Mouse (Mus musculus) liver, embryonic 14.5 days (tissue): ENCODE results near the gene Pgghg. TPM values are rescaled to one million over a fixed set of nuclear protein-coding genes. Genes with fewer than 3 reads are reported as not detected.

Source experiments
- ATAC-seq: fragments of 200-750 bp; cut with Nextera tagmentation; 2 replicates; pipeline ENCODE4 v1.8.0; 2017; ENCODE audit warnings: moderate number of reproducible peaks, mild to moderate bottlenecking, moderate library complexity; ENCODE audit not compliant: insufficient read depth
- DNase-seq, 3 experiments: peaks; one replicate each; pipeline ENCODE4 v3.0.0-alpha.2; 2012 to 2013; ENCODE audit warnings: low read depth in 3 of 3, low spot score in 3 of 3
- H3K27ac ChIP-seq: fragments of 300-500 bp; sonication (generic); 2 replicates; pipeline ENCODE4 v1.5.1; 2014; ENCODE audit warnings: moderate library complexity, mild to moderate bottlenecking, control low read depth, inconsistent platforms
- H3K27me3 ChIP-seq: fragments of 300-500 bp; sonication (generic); 2 replicates; pipeline ENCODE4 v1.6.1; 2014; ENCODE audit warnings: mild to moderate bottlenecking, low read length, moderate library complexity; ENCODE audit not compliant: control insufficient read depth, insufficient read depth
- H3K36me3 ChIP-seq: fragments of 300-500 bp; sonication (generic); replicated peaks from 2 replicates; pipeline ENCODE4 v1.6.1; 2014; ENCODE audit warnings: low read depth; ENCODE audit not compliant: control insufficient read depth, insufficient read depth
- H3K4me1 ChIP-seq, 2 experiments: fragments of 200-500 bp in 1 of 2; fragments of 300-500 bp in 1 of 2; sonication (generic) in 1 of 2; replicated peaks; 2 replicates each; pipeline ENCODE4 v1.6.1; 2012 to 2014; ENCODE audit warnings: antibody characterized with exemption in 1 of 2, inconsistent platforms in 1 of 2, low read length in 1 of 2; ENCODE audit not compliant: control insufficient read depth in 2 of 2, insufficient read depth in 2 of 2
- H3K4me2 ChIP-seq: fragments of 300-500 bp; sonication (generic); 2 replicates; pipeline ENCODE4 v1.6.1; 2014; ENCODE audit warnings: low read depth, mild to moderate bottlenecking, control low read depth, moderate library complexity
- H3K4me3 ChIP-seq, 2 experiments: fragments of 200-500 bp in 1 of 2; fragments of 300-500 bp in 1 of 2; sonication (generic) in 1 of 2; 2 replicates each; pipeline ENCODE4 v1.5.1; 2012 to 2014; ENCODE audit warnings: low read depth in 2 of 2, low read length in 2 of 2, mild to moderate bottlenecking in 2 of 2, control low read depth in 1 of 2, inconsistent platforms in 1 of 2, moderate library complexity in 1 of 2; ENCODE audit not compliant: insufficient read depth in 1 of 2
- H3K9ac ChIP-seq: fragments of 300-500 bp; sonication (generic); replicated peaks from 2 replicates; pipeline ENCODE4 v1.6.1; 2014; ENCODE audit warnings: mild to moderate bottlenecking, control low read depth, moderate library complexity
- H3K9me3 ChIP-seq: fragments of 300-500 bp; sonication (generic); 2 replicates; pipeline ENCODE4 v1.6.1; 2016; ENCODE audit warnings: low read length, mixed read lengths; ENCODE audit not compliant: control insufficient read depth
- CTCF ChIP-seq: IDR thresholded peaks from 2 replicates; pipeline ENCODE4 v1.5.1; 2016; ENCODE audit warnings: antibody characterized with exemption, low read depth, control low read depth
- EP300 ChIP-seq: IDR thresholded peaks from 2 replicates; pipeline ENCODE4 v1.6.1; 2016; ENCODE audit warnings: antibody characterized with exemption, low read depth
- WGBS: fragments of 180-500 bp; shearing (Covaris S2); extraction: QIAGEN DNeasy Blood & Tissue Kit; methylation state at CpG from one replicate; pipeline ENCODE4 v1.1.7; 2014; ENCODE audit not compliant: insufficient replicate concordance; 5-methylcytosine and 5-hydroxymethylcytosine counted together
- polyA plus RNA-seq, 2 experiments: library from polyadenylated mRNA; depleted of rRNA in 1 of 2; stranded (reverse) in 1 of 2; unstranded in 1 of 2; fragments of >200 nt; fragmentation: Nextera tagmentation in 1 of 2; extraction: Ambion mirVana in 1 of 2; gene quantifications; 2 replicates each; pipeline versions ENCODE4 v1.2.1 to v1.2.3; 2012 to 2014

The Pgghg gene
- polyA plus RNA-seq, 2 experiments: 4.5 to 7.2 TPM

DNA sequence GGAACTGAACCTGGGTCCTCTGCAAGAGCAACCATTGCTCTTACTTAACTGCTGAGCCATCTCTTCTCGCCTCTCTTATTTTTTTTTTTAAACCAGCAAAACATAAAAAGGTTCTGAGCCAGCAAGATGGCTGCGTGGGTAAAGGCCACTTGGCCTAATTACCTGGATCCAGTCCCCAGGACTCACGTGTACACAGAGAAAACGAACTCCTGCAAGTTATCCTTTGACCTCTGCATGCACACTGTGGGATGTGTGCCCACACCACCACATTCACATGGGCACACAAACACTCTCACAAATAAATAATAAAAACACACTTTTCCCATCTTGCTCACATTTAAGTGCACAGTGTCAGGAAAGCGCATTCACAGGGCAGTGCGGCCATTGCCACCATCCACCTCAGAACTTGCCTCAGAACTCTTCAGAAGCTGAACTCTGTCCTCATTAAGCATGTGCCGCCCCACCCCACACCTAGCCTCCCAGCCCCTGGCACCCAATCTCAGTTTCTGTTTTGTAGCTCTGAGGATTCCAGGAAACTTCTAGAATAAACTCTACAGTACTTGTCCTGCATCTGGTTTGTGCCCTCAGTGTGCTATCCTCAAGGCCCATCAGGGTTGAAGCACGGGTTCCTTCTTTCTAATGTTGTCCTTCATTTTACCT, 27.0 kb upstream of the Pgghg start:
- WGBS: 65% methylated on average over 8 of the region's 8 CpGs
- no peak for ATAC-seq

DNA sequence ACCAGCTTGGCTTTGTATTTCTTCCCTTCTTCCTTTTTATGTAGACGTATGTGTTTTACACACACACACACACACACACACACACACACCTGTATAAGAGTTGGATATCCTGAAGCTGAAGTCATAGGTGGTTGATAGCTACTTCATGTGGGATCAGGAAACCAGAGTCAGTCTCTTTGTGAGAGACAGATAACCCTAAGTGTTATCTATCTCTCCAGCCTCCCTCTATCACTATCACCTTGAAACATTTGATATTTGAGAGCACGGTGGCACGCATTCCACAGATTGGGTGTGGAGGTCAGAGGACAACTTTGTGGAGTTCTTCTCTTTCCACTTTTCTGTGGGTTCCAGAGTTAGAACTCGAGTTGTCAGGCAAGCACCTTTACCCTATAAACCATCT, 21.3 kb upstream of the Pgghg start:
- Histone ChIP-seq H3K4me2 (no peak overlapping the region), H3K4me3 (no peak overlapping the region), H3K36me3 (no peaks in the 10 kb centered on the region), H3K9ac (no peak overlapping the region), H3K4me1 (peaks cover 0 to 3% of the 10 kb centered on the region in 2 experiments; a peak in 2 of 4 replicates), H3K27ac (no peak overlapping the region), H3K27me3 (peaks cover 40% of the 10 kb centered on the region), H3K9me3 (no peaks in the 10 kb centered on the region)
- TF ChIP-seq CTCF (no peak), EP300 (no peak)
- 20% methylated on average over 4 of the region's 4 CpGs for WGBS
- no peak for DNase-seq
- ATAC-seq: no peak

More for the DNA sequence above, 27.0 kb upstream of the Pgghg start:
- Histone ChIP-seq H3K27me3 (no peaks in the 10 kb centered on the region), H3K9ac (no peak overlapping the region), H3K4me1 (peaks cover 0 to 10% of the 10 kb centered on the region in 2 experiments; a peak in 2 of 4 replicates), H3K4me3 (no peak overlapping the region), H3K36me3 (no peaks in the 10 kb centered on the region), H3K27ac (no peak overlapping the region), H3K4me2 (no peak overlapping the region), H3K9me3 (no peaks in the 10 kb centered on the region)
- TF ChIP-seq EP300 (no peak), CTCF (no peak)
- no peak for DNase-seq

DNA sequence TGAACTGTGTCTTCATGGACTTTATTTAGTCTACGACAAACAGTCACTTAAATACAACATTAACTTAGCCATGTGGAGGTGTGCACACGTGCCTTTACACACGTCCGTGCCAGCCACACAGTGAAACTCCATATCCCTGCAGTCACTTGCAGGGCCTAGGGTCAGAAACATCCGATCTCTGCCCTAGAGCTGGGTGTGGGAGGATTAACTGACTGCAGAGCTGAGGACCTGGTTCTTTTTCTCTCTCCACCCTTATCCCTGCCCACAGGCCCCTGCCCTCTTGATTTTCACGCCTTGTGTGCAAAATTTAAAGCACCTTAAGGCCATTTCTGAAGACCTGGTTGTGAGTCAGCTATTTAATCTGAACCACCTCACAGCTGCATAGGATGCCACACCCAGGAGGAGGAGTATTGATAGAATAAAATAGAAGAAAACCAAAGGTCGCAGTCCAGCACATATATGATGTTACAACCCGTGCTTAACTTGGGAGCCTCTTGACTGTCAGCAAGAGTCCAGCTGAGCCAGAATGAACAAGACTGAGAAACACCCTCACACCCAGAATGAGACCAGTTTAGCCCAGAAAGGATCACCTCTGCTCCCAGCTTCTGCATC, 20.7 kb upstream of the Pgghg start, which contains the start of gene Nlrp6:
Nlrp6 (plus strand) TSS at position 485 of the 612 bp plus-strand sequence.
- TF ChIP-seq EP300 (no peak), CTCF (no peak)
- WGBS: 45% methylated on average over 8 of the region's 8 CpGs
- Histone ChIP-seq H3K4me1 (peaks cover 0 to 3% of the 10 kb centered on the region in 2 experiments; a peak in 2 of 4 replicates), H3K9ac (no peak within 1 kb of the TSS), H3K4me2 (no peak within 1 kb of the TSS), H3K9me3 (no peaks in the 10 kb centered on the region), H3K36me3 (no peaks in the 10 kb centered on the region), H3K27ac (no peak within 1 kb of the TSS), H3K4me3 (no peak within 1 kb of the TSS), H3K27me3 (peaks cover 40% of the 10 kb centered on the region)
- DNase-seq: no peak
- ATAC-seq: no peak

DNA sequence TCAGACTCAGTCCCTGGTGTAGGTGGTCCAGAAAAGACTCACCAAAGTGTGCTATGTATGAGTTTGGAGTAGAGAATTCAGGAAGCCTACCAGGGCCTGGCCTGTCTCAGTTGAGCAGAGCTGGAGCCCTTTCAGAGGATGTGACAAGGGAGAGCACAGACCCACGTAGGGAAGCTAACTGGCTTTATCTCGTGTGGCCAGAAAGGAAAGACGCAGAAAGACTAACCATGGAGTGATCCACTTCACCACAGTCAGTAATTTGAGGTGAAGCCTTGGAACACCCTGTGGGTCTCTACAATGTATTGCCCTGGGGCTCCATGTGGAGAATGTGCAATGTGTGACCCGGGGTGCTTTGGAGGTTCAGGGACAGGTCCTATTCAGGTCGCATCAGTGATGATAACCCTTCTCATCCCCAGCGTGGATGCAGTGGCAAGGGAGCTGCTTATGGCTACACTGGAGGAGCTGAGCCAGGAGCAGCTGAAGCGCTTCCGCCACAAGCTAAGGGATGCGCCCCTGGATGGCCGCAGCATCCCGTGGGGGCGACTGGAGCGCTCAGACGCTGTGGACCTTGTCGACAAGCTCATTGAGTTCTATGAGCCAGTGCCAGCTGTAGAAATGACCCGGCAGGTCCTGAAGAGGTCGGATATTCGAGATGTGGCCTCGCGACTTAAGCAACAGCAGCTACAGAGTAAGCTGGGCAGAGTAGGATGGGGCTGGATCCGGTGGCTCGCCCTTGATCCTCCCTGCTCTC, 19.8 kb upstream of the Pgghg start:
- Histone ChIP-seq H3K9ac (no peak overlapping the region), H3K4me3 (no peak overlapping the region), H3K27me3 (peaks cover 40% of the 10 kb centered on the region), H3K9me3 (no peaks in the 10 kb centered on the region), H3K4me1 (peaks cover 0 to 3% of the 10 kb centered on the region in 2 experiments; a peak in 2 of 4 replicates), H3K27ac (no peak overlapping the region), H3K36me3 (no peaks in the 10 kb centered on the region), H3K4me2 (no peak overlapping the region)
- DNase-seq: no peak
- TF ChIP-seq CTCF: no peak
- no peak for TF ChIP-seq EP300
- WGBS: 30% methylated on average over 22 of the region's 22 CpGs
- no peak for ATAC-seq
